Mouse (Mus musculus) brain, embryonic 14.5 days (tissue): ENCODE results near the gene Snx33.

Source experiments
- CTCF ChIP-seq: fragments of 200-500 bp; IDR thresholded peaks from 2 replicates; pipeline ENCODE4 v1.5.1; 2012; ENCODE audit warnings: inconsistent platforms, mild to moderate bottlenecking, moderate library complexity, borderline replicate concordance; ENCODE audit not compliant: insufficient read depth, insufficient read length; ENCODE audit errors: extremely low read depth
- POLR2A ChIP-seq: fragments of 200-500 bp; IDR thresholded peaks from 2 replicates; pipeline ENCODE4 v1.6.1; 2012; ENCODE audit warnings: mild to moderate bottlenecking, inconsistent platforms, borderline replicate concordance; ENCODE audit not compliant: poor library complexity, insufficient read depth, insufficient read length, severe bottlenecking; ENCODE audit errors: extremely low read depth

DNA sequence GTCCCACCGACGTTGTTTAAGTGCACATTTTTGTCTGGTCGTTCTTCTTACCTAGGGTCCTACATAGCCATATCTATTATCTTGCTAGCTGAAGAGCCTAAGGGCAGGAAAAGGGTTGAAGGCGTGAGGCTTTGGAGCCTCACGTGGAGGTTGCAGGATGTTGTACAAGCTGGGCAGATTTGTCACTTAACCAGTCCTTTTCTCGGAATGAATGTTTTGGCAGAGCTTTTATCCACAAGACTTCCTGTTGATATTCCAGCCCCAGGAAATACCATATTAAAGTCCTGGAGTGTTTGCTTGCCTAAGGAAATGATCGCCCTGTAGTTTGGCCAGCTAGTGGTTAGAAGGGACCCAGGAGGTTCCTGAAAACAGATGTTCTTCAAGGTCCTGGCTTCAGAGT lies 10.2 kb upstream of the Snx33 start:
- no peak for TF ChIP-seq CTCF
- TF ChIP-seq POLR2A = no peak
